Mouse (Mus musculus): ENCODE results near the gene Atp2b4. TPM values are rescaled to one million over a fixed set of nuclear protein-coding genes. Genes with fewer than 3 reads are reported as not detected.
A peak's percentile ranks its signal among the peaks of the same experiment; 100 is the strongest.

The Atp2b4 gene
- polyA plus RNA-seq, 1 experiment from 2014 or later, result 25.3 TPM

GRCm38 (mm10) chr1:133742517-133742916, 58.3 kb downstream of the Atp2b4 start:
- Histone ChIP-seq H3K27me3 (no peaks in the 10 kb centered on the region), H3K9me3 (no peaks in the 10 kb centered on the region), H3K4me2 (peak overlapping the region; percentile 26), H3K9ac (peak overlapping the region; percentile 41; the same call in 1 of the 2 replicates), H3K27ac (peak overlapping the region; percentile 96), H3K36me3 (peaks cover 15% of the 10 kb centered on the region; the same call in 1 of the 2 replicates), H3K4me1 (peaks cover 67% of the 10 kb centered on the region), H3K4me3 (no peak overlapping the region)
- WGBS, result 20% methylated on average over 8 of the region's 8 CpGs
- ATAC-seq (ENCODE audit: insufficient number of reproducible peaks, insufficient read depth, low FRiP score, low TSS enrichment, low read depth), result 0 out of 2 replicates have a peak, but pooled peaks have one; percentile 2

DNA sequence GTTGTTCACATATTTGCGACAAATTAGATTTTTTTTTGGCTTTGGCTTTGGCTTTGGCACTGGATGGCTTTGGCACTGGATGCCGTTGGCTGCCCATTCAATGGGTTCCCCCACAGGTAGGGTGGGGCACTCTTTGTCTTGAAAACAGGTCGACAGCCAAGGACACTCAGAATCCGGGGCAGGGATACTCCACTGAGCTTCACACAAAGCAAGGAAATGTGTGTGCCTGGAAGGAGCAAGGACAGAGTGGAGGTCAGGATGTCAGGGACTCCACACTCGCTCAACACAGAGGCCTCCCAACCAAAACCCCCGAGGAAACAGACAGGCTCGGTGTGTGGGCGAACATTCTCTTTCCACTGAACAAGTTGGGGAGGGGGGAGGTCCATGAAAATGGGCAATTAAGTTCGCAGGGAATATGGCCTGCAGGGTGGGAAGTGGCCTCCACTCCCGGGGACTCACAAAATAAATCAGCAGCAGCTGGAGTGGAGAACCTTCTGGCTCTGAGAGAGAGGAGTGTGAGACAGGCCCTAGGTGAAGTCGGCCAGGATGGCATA, 58.9 kb downstream of the Atp2b4 start:
- ATAC-seq (ENCODE audit: insufficient number of reproducible peaks, insufficient read depth, low FRiP score, low TSS enrichment, low read depth), result peak; percentile 39; the same call in 1 of the 2 replicates
- H3K9ac ChIP-seq, result peak overlapping the region; percentile 41; the same call in 1 of the 2 replicates

DNA sequence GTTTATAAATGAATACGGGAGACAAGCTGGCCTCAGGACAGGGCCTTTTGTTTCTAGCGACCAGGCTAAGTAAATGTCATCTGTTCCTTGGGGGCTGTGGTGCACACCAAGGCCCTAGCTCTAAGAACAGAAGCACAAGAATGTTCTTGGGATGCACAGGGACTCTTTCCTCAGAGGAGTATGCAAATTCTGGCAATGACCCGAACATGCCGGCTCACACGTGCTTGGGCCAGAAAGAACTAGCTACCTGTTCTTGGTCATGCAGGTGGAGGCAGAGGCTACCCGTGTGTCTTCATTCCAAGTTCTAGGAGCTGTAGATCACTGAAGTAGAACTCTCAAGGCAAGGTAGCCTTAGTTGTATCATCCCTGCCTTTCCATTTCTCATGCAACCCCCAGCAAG, 59.7 kb downstream of the Atp2b4 start:
- H3K27ac ChIP-seq, result no peak overlapping the region; the same call in 1 of the 2 replicates
- H3K4me1 ChIP-seq, result peaks cover 54% of the 10 kb centered on the region
- no peak for ATAC-seq (ENCODE audit: insufficient number of reproducible peaks, insufficient read depth, low FRiP score, low TSS enrichment, low read depth)
- no peak overlapping the region for H3K4me2 ChIP-seq
- H3K9ac ChIP-seq, result no peak overlapping the region
- H3K9me3 ChIP-seq, result no peaks in the 10 kb centered on the region
- H3K36me3 ChIP-seq, result peaks cover 23% of the 10 kb centered on the region; the same call in 1 of the 2 replicates
- H3K4me3 ChIP-seq, result no peak overlapping the region
- no peaks in the 10 kb centered on the region for H3K27me3 ChIP-seq
- WGBS, result 72% methylated on average over 6 of the region's 6 CpGs

More for the DNA sequence above, 58.9 kb downstream of the Atp2b4 start:
- peak overlapping the region; percentile 96 for H3K27ac ChIP-seq
- no peaks in the 10 kb centered on the region for H3K27me3 ChIP-seq
- no peak overlapping the region for H3K4me3 ChIP-seq
- 18% methylated on average over 11 of the region's 11 CpGs for WGBS
- peaks cover 62% of the 10 kb centered on the region for H3K4me1 ChIP-seq
- H3K36me3 ChIP-seq, result peaks cover 21% of the 10 kb centered on the region; the same call in 1 of the 2 replicates
- no peaks in the 10 kb centered on the region for H3K9me3 ChIP-seq
- H3K4me2 ChIP-seq, result peak overlapping the region; percentile 26

DNA sequence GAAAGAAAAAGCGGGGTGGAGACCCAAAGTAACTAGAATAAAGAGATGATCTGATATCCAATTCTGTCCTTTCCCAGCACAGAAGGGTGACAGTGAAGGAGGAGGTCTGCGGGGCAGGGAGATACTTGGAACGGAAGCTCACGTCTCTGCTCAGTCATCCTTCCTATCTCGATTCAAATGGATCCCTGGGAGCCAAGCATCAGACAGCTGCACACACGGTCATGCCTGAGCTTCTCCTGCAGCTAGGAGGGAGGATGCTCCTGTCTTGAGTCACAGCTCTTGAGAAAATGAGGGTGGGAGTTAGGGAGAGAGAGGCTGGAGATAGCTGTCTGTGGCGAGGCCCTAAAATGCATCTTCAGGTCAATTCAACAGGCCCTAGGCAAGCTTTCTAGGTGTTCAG, 64.2 kb downstream of the Atp2b4 start:
- Histone ChIP-seq H3K4me2 (no peak overlapping the region), H3K36me3 (peaks cover 44% of the 10 kb centered on the region), H3K9ac (no peak overlapping the region), H3K27ac (no peak overlapping the region), H3K4me3 (no peak overlapping the region), H3K27me3 (no peaks in the 10 kb centered on the region), H3K9me3 (no peaks in the 10 kb centered on the region), H3K4me1 (peaks cover 39% of the 10 kb centered on the region)
- WGBS, result 68% methylated on average over 7 of the region's 7 CpGs
- no peak for ATAC-seq (ENCODE audit: insufficient number of reproducible peaks, insufficient read depth, low FRiP score, low TSS enrichment, low read depth)

GRCm38 (mm10) chr1:133735995-133736652, 64.7 kb downstream of the Atp2b4 start:
- Histone ChIP-seq H3K27ac (peak overlapping the region; percentile 39; the same call in 1 of the 2 replicates), H3K4me3 (peak overlapping the region; percentile 44), H3K4me2 (peak overlapping the region; percentile 57), H3K4me1 (peaks cover 34% of the 10 kb centered on the region), H3K36me3 (peaks cover 48% of the 10 kb centered on the region), H3K9me3 (no peaks in the 10 kb centered on the region), H3K27me3 (no peaks in the 10 kb centered on the region), H3K9ac (peak overlapping the region; percentile 73)
- 8% methylated on average over 17 of the region's 17 CpGs for WGBS
- ATAC-seq (ENCODE audit: insufficient number of reproducible peaks, insufficient read depth, low FRiP score, low TSS enrichment, low read depth), result 0 out of 2 replicates have a peak, but pooled peaks have one; percentile 74

DNA sequence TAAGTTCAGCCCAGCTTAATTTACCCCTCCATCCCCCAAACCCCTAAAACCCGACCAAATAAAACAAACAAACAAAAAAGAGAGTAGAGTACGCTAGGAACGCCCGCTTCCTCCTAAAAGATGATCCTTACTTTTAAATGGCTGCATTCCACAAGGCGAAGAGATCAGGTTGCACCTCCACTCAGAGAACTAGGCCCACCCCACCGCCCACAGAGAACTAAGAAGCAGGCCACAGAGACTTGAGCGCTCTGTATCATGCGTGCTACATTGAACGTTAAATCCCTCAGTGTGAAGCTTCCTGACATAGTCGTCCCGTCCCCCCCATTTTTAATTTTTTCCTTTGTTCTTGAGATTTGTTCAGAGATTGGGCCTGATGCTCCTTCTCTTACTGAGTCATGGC, 68.0 kb downstream of the Atp2b4 start:
- H3K36me3 ChIP-seq, result peaks cover 67% of the 10 kb centered on the region
- no peak overlapping the region for H3K4me3 ChIP-seq
- no peak for ATAC-seq (ENCODE audit: insufficient number of reproducible peaks, insufficient read depth, low FRiP score, low TSS enrichment, low read depth)
- no peak overlapping the region for H3K9ac ChIP-seq
- no peaks in the 10 kb centered on the region for H3K9me3 ChIP-seq
- no peak overlapping the region for H3K4me2 ChIP-seq
- H3K4me1 ChIP-seq, result peaks cover 30% of the 10 kb centered on the region
- 24% methylated on average over 11 of the region's 11 CpGs for WGBS
- no peaks in the 10 kb centered on the region for H3K27me3 ChIP-seq
- H3K27ac ChIP-seq, result peak overlapping the region; percentile 11; the same call in 1 of the 2 replicates

DNA sequence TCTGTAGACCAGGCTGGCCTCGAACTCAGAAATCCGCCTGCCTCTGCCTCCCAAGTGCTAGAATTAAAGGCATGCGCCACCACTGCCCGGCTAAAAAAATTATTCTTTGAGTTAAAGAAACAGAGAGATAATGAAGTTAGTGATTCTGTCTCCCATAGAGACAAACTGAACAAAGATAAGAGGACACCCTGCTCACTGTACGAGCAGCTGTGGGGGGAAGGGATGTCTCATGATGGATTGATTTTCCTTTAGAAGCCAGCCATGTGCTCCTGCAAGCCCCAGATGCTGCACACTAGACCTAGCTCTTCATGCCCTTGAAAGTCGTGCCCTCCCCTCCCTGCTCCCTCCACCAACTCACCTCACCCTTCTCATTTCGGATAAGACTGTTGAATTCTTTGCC, 72.5 kb downstream of the Atp2b4 start:
- H3K4me3 ChIP-seq, result no peak overlapping the region
- WGBS, result 88% methylated on average over 7 of the region's 7 CpGs
- ATAC-seq (ENCODE audit: insufficient number of reproducible peaks, insufficient read depth, low FRiP score, low TSS enrichment, low read depth), result no peak
- no peak overlapping the region for H3K4me2 ChIP-seq
- no peaks in the 10 kb centered on the region for H3K9me3 ChIP-seq
- no peak overlapping the region for H3K27ac ChIP-seq
- no peaks in the 10 kb centered on the region for H3K27me3 ChIP-seq
- H3K36me3 ChIP-seq, result peaks cover 69% of the 10 kb centered on the region
- H3K4me1 ChIP-seq, result peaks cover 8% of the 10 kb centered on the region
- no peak overlapping the region for H3K9ac ChIP-seq

- no peak overlapping the region for H3K4me2 ChIP-seq
- ATAC-seq (ENCODE audit: insufficient number of reproducible peaks, insufficient read depth, low FRiP score, low TSS enrichment, low read depth), result no peak
- H3K36me3 ChIP-seq, result peaks cover 54% of the 10 kb centered on the region
- no peak overlapping the region for H3K27ac ChIP-seq
- H3K4me3 ChIP-seq, result no peak overlapping the region
- H3K27me3 ChIP-seq, result no peaks in the 10 kb centered on the region
- no peaks in the 10 kb centered on the region for H3K4me1 ChIP-seq
- H3K9me3 ChIP-seq, result no peaks in the 10 kb centered on the region
- 49% methylated on average over 7 of the region's 7 CpGs for WGBS
- no peak overlapping the region for H3K9ac ChIP-seq
Observed at GRCm38 (mm10) chr1:133720342-133720741, 80.5 kb downstream of the Atp2b4 start.

- H3K4me3 ChIP-seq, result no peak overlapping the region
- peaks cover 59% of the 10 kb centered on the region for H3K36me3 ChIP-seq
- no peak for ATAC-seq (ENCODE audit: insufficient number of reproducible peaks, insufficient read depth, low FRiP score, low TSS enrichment, low read depth)
- H3K9ac ChIP-seq, result no peak overlapping the region
- no peaks in the 10 kb centered on the region for H3K9me3 ChIP-seq
- 75% methylated on average over 8 of the region's 8 CpGs for WGBS
- no peak overlapping the region for H3K4me2 ChIP-seq
- H3K27me3 ChIP-seq, result no peaks in the 10 kb centered on the region
- H3K4me1 ChIP-seq, result no peaks in the 10 kb centered on the region
- H3K27ac ChIP-seq, result no peak overlapping the region
Observed at GRCm38 (mm10) chr1:133718786-133719185, 82.1 kb downstream of the Atp2b4 start.

- Histone ChIP-seq H3K9me3 (no peaks in the 10 kb centered on the region), H3K27ac (no peak overlapping the region), H3K4me1 (peaks cover 2% of the 10 kb centered on the region), H3K4me3 (no peak overlapping the region), H3K9ac (no peak overlapping the region), H3K4me2 (no peak overlapping the region), H3K36me3 (peaks cover 59% of the 10 kb centered on the region), H3K27me3 (no peaks in the 10 kb centered on the region)
- no peak for ATAC-seq (ENCODE audit: insufficient number of reproducible peaks, insufficient read depth, low FRiP score, low TSS enrichment, low read depth)
- 61% methylated on average over 3 of the region's 3 CpGs for WGBS
Observed at GRCm38 (mm10) chr1:133718296-133718695, 82.5 kb downstream of the Atp2b4 start.

DNA sequence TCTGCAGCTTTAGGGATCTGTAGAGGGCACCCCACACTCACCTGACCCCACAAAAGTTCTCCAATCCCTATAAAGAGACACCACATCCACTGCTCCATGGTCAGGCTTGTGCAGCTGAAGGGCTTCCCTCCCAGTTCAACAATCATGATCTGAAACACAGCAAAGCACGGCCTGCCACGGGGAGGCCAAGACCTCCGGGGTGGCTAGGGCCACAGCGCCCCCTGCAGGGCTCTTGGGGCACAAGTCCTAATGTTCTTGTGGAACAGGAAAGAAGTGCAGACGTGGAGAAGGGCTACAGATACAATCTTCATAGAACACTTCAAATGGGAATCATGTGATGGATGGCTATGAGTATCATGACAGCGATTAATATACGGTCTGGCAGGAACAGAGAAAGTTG, 84.4 kb downstream of the Atp2b4 start:
- H3K4me1 ChIP-seq, result peaks cover 20% of the 10 kb centered on the region
- H3K4me3 ChIP-seq, result no peak overlapping the region
- ATAC-seq (ENCODE audit: insufficient number of reproducible peaks, insufficient read depth, low FRiP score, low TSS enrichment, low read depth), result no peak
- H3K36me3 ChIP-seq, result peaks cover 59% of the 10 kb centered on the region
- no peaks in the 10 kb centered on the region for H3K9me3 ChIP-seq
- no peak overlapping the region for H3K4me2 ChIP-seq
- 24% methylated on average over 7 of the region's 7 CpGs for WGBS
- no peak overlapping the region for H3K9ac ChIP-seq
- H3K27ac ChIP-seq, result no peak overlapping the region
- H3K27me3 ChIP-seq, result no peaks in the 10 kb centered on the region

DNA sequence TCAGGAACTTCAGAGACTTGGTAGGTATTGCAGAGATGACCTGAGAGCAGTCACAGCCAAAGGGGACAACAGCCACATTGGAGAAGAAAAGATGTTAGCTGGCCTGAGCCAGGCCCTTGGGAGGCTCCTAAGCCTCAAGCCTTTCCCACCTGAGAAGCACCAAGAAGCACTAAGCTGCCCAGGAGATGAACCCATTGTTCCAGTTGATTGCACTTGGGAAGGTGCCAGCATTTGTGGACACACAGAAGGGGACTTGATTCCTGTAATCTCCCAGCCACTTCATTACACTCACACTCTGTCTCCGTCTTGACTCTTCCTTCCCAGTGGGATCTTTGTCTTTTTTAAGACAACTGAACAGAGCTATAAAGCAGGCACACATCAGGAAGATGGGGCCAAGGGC, 85.7 kb downstream of the Atp2b4 start:
- Histone ChIP-seq H3K4me1 (peaks cover 27% of the 10 kb centered on the region), H3K36me3 (peaks cover 58% of the 10 kb centered on the region), H3K4me3 (no peak overlapping the region), H3K4me2 (no peak overlapping the region), H3K27ac (no peak overlapping the region), H3K9ac (no peak overlapping the region), H3K9me3 (no peaks in the 10 kb centered on the region), H3K27me3 (no peaks in the 10 kb centered on the region)
- no peak for ATAC-seq (ENCODE audit: insufficient number of reproducible peaks, insufficient read depth, low FRiP score, low TSS enrichment, low read depth)
- WGBS, result 61% methylated on average over 1 of the region's 1 CpGs

Data from embryonic facial prominence, embryonic 13.5 days (tissue).